Mouse (Mus musculus) CH12.LX (cell line): ENCODE measurements around the gene Dlgap3.

ENCODE experiments used
- CTCF ChIP-seq, 2 experiments: IDR thresholded peaks in 1 of 2; conservative IDR thresholded peaks in 1 of 2; 2 replicates each; pipeline ENCODE4 v1.5.1; 2011 to 2012; ENCODE audit warnings: low read depth in 2 of 2, low read length in 2 of 2, improper control_type of control experiment in 1 of 2, inconsistent platforms in 1 of 2, mild to moderate bottlenecking in 1 of 2, moderate library complexity in 1 of 2
- E2F4 ChIP-seq: IDR thresholded peaks from 2 replicates; pipeline ENCODE4 v1.6.1; 2011; ENCODE audit warnings: low read depth, low read length, improper control_type of control experiment; ENCODE audit not compliant: insufficient replicate concordance
- EP300 ChIP-seq: IDR thresholded peaks from 2 replicates; pipeline ENCODE4 v1.6.1; 2011; ENCODE audit warnings: low read length, improper control_type of control experiment
- ETS1 ChIP-seq: conservative IDR thresholded peaks from 2 replicates; pipeline ENCODE4 v1.6.1; 2012; ENCODE audit warnings: low read depth, mild to moderate bottlenecking, inconsistent platforms, low read length, improper control_type of control experiment, moderate library complexity
- GABPA ChIP-seq: IDR thresholded peaks from 2 replicates; pipeline ENCODE4 v1.6.1; 2012; ENCODE audit warnings: low read depth, low read length, improper control_type of control experiment, inconsistent platforms; ENCODE audit not compliant: insufficient replicate concordance
- POLR2A ChIP-seq: IDR thresholded peaks from 2 replicates; pipeline ENCODE4 v1.6.1; 2011; ENCODE audit warnings: low read depth, mild to moderate bottlenecking, improper control_type of control experiment, low read length
- POLR2AphosphoS2 ChIP-seq: IDR thresholded peaks from 2 replicates; pipeline ENCODE4 v1.6.1; 2011; ENCODE audit warnings: low read depth, low read length, improper control_type of control experiment
- RAD21 ChIP-seq: IDR thresholded peaks from 2 replicates; pipeline ENCODE4 v1.6.1; 2011; ENCODE audit warnings: low read depth, mild to moderate bottlenecking, low read length, improper control_type of control experiment, moderate library complexity
- SIN3A ChIP-seq: IDR thresholded peaks from 2 replicates; pipeline ENCODE4 v1.6.1; 2012; ENCODE audit warnings: low read length, improper control_type of control experiment, inconsistent platforms
- SMC3 ChIP-seq: IDR thresholded peaks from 2 replicates; pipeline ENCODE4 v1.6.1; 2011; ENCODE audit warnings: low read depth, low read length, improper control_type of control experiment
- ZC3H11A ChIP-seq: IDR thresholded peaks from 2 replicates; pipeline ENCODE4 v1.6.1; 2012; ENCODE audit warnings: low read depth, mild to moderate bottlenecking, inconsistent platforms, low read length, improper control_type of control experiment

DNA sequence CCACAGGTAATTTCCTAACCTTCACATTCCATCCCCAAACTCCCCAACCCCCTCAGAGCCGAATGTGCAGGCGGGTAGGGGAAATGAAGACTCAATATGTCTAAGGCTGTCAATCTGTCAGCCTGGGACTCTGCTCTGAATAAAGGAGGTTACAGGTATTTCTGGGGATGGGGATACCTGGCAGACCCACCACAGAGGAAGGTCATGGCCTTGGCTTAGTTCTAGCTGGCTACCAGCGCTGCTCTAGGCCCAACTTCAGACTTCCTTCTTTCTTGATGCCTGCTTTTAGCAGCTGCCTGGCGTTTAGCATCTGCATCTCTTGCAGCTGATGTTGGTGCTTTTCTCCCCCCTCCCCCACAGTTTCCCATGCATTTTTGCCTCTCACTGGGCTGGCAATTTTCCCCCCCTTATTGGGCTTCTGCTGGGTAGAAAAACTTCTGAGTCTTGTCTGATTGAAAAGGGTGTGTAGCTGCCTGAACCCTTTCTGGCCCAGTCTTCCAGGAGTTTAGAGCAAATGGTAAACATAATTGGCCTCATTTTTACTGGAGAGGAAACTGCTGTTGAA lies 2.4 kb downstream of the Dlgap3 start:
- TF ChIP-seq ETS1 = no peak
- TF ChIP-seq CTCF (conservative IDR thresholded peaks at IDR 0.05 in 1 of 2, IDR thresholded peaks at IDR 0.05 in 1 of 2; ENCODE audit: low read depth in 2 of 2, low read length in 2 of 2) = no peak
- no peak for TF ChIP-seq SMC3
- TF ChIP-seq EP300 = no peak
- TF ChIP-seq RAD21 = no peak
- TF ChIP-seq POLR2A = no peak
- no peak for TF ChIP-seq E2F4
- TF ChIP-seq POLR2AphosphoS2 = no peak
- no peak for TF ChIP-seq SIN3A
- no peak for TF ChIP-seq GABPA
- no peak for TF ChIP-seq ZC3H11A
